Mouse (Mus musculus) lung, postnatal 0 days (tissue): ENCODE results near the gene Casd1.

Experiments used
- CTCF ChIP-seq: IDR thresholded peaks from 2 replicates; pipeline ENCODE4 v1.5.1; 2016; ENCODE audit warnings: antibody characterized with exemption, mild to moderate bottlenecking
- EP300 ChIP-seq: IDR thresholded peaks from 2 replicates; pipeline ENCODE4 v1.6.1; 2016; ENCODE audit warnings: antibody characterized with exemption, mild to moderate bottlenecking, control low read depth

DNA sequence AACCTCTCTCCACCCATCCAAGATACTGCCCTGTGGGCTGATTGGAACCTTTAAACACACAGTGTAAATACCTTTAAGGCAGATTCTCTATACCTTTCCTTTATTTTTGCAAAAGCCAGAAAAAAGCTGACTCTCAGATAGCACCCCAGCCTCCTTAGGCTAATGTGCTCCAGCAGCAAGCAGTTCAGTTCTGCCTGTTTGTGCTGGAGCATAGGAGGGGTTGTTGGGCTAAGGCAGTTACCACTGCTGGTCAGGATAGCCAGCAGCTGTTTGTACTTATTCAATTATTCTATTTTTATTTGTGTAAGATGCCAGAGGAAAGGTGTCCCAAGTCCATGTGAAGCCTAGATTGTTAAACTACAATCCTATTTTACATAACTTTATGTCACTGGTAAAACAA, 39.0 kb upstream of the Casd1 start:
- TF ChIP-seq EP300 (no peak), CTCF (no peak)
